ENCODE assay signal across 8 mouse cellular contexts in genomic region chr2:4517553-4518125, GRCm38 (mm10).
DNase-seq lines count a peak whose midpoint lies in the region; ATAC-seq lines count a peak whose summit lies in the region.

No protein-coding gene starts in this region.

- H3K9ac ChIP-seq in embryonic facial prominence, embryonic 13.5 days: no peak overlapping the region
- H3K9ac ChIP-seq in heart, embryonic 11.5 days (ENCODE audit: low read depth, low read length): no peak overlapping the region
- H3K9ac ChIP-seq in stomach, embryonic 15.5 days: no peak overlapping the region

- no peaks in the 10 kb centered on the region for H3K27me3 ChIP-seq in embryonic facial prominence, embryonic 13.5 days
- H3K27me3 ChIP-seq in heart, embryonic 11.5 days (ENCODE audit: control insufficient read depth, insufficient read depth, low read length): no peaks in the 10 kb centered on the region
- H3K27me3 ChIP-seq in stomach, embryonic 15.5 days (replicated peaks): no peaks in the 10 kb centered on the region

- no peak overlapping the region for H3K4me3 ChIP-seq in embryonic facial prominence, embryonic 13.5 days
- no peak overlapping the region for H3K4me3 ChIP-seq in heart, embryonic 11.5 days (ENCODE audit: low read depth, low read length)
- no peak overlapping the region; the same call in 1 of the 2 replicates for H3K4me3 ChIP-seq in stomach, embryonic 15.5 days (replicated peaks)

- H3K27ac ChIP-seq in embryonic facial prominence, embryonic 13.5 days: peak overlapping the region; percentile 68
- peak overlapping the region; percentile 94 for H3K27ac ChIP-seq in heart, embryonic 11.5 days (ENCODE audit: low read depth, low read length)
- H3K27ac ChIP-seq in stomach, embryonic 15.5 days: peak overlapping the region; percentile 87

- H3K9me3 ChIP-seq in embryonic facial prominence, embryonic 13.5 days: no peaks in the 10 kb centered on the region
- H3K9me3 ChIP-seq in heart, embryonic 11.5 days (replicated peaks; ENCODE audit: control insufficient read depth, low read length): no peaks in the 10 kb centered on the region
- H3K9me3 ChIP-seq in stomach, embryonic 15.5 days: no peaks in the 10 kb centered on the region

- DNase-seq in adrenal gland, postnatal 14 days: peak; percentile 62
- DNase-seq in kidney, adult 9 months: peak; percentile 38
- peak; percentile 79 for DNase-seq in lung, postnatal 10 days
- DNase-seq in spleen, adult 18-20 months: no peak
- DNase-seq in layer of hippocampus, adult 8-10 months (ENCODE audit: low spot score in 2 of 2): no peak

- peaks cover 19% of the 10 kb centered on the region for H3K4me1 ChIP-seq in embryonic facial prominence, embryonic 13.5 days
- H3K4me1 ChIP-seq in heart, embryonic 11.5 days (ENCODE audit: control insufficient read depth, insufficient read depth, low read length): peaks cover 14% of the 10 kb centered on the region
- H3K4me1 ChIP-seq in stomach, embryonic 15.5 days: peaks cover 12% of the 10 kb centered on the region; the same call in 1 of the 2 replicates

- no peak overlapping the region for H3K4me2 ChIP-seq in embryonic facial prominence, embryonic 13.5 days
- H3K4me2 ChIP-seq in heart, embryonic 11.5 days: peak overlapping the region; percentile 49
- peak overlapping the region; percentile 1; the same call in 1 of the 2 replicates for H3K4me2 ChIP-seq in stomach, embryonic 15.5 days

- 53% methylated on average over 7 of the region's 7 CpGs for WGBS in embryonic facial prominence, embryonic 13.5 days
- WGBS in heart, embryonic 11.5 days (ENCODE audit: insufficient replicate concordance): 10% methylated on average over 7 of the region's 7 CpGs
- 19% methylated on average over 7 of the region's 7 CpGs for WGBS in stomach, embryonic 15.5 days

- peaks cover 36% of the 10 kb centered on the region for H3K36me3 ChIP-seq in embryonic facial prominence, embryonic 13.5 days
- no peaks in the 10 kb centered on the region for H3K36me3 ChIP-seq in heart, embryonic 11.5 days (ENCODE audit: control insufficient read depth, insufficient read depth, low read length)
- no peaks in the 10 kb centered on the region for H3K36me3 ChIP-seq in stomach, embryonic 15.5 days

- ATAC-seq in embryonic facial prominence, embryonic 13.5 days (ENCODE audit: insufficient number of reproducible peaks, insufficient read depth, low FRiP score, low TSS enrichment, low read depth): no peak
- ATAC-seq in heart, embryonic 11.5 days (replicated peaks; ENCODE audit: insufficient number of reproducible peaks, low FRiP score, low TSS enrichment): peak; percentile 91
- peak; percentile 78 for ATAC-seq in stomach, embryonic 15.5 days (ENCODE audit: insufficient read depth, low FRiP score, low read depth)

Comparison
In these comparisons a context has a peak if more than half of its experiments do, and no peak if none do; other contexts are left out.
1. DNase-seq: peak in adrenal gland, postnatal 14 days (single experiment), kidney, adult 9 months (single experiment) and lung, postnatal 10 days (single experiment); none in spleen, adult 18-20 months (0 of 2) and layer of hippocampus, adult 8-10 months (0 of 2).
2. Peak in every context shown above with its lines, with median percentiles within 50 percentile points of each other: H3K27ac ChIP-seq.